Mouse (Mus musculus): Measurements from ENCODE around the gene Sohlh2. TPM values are rescaled to one million over a fixed set of nuclear protein-coding genes. Genes with fewer than 3 reads are reported as not detected.
A peak's percentile ranks its signal among the peaks of the same experiment; 100 is the strongest.

Sohlh2 gene
- polyA plus RNA-seq, 1 experiment from 2014 or later, result 0.15 TPM

GRCm38 (mm10) chr3:55222502-55222901 lies 40.7 kb downstream of the Sohlh2 start:
- WGBS, result 80% methylated on average over 2 of the region's 2 CpGs
- H3K27me3 ChIP-seq (replicated peaks; ENCODE audit: control insufficient read depth, insufficient read depth, low read length), result 0 out of 2 replicates have a peak, but pooled peaks cover 3% of the 10 kb centered on the region
- no peak overlapping the region for H3K4me2 ChIP-seq (ENCODE audit: low read depth, low read length)
- no peak overlapping the region for H3K4me3 ChIP-seq (ENCODE audit: low read depth, low read length)
- no peaks in the 10 kb centered on the region for H3K36me3 ChIP-seq (ENCODE audit: control insufficient read depth, insufficient read depth, low read length)
- H3K4me1 ChIP-seq (ENCODE audit: control insufficient read depth, insufficient read depth, low read length), result peaks cover 9% of the 10 kb centered on the region; the same call in 1 of the 2 replicates
- no peak overlapping the region for H3K27ac ChIP-seq (replicated peaks; ENCODE audit: low read depth, low read length)
- no peak overlapping the region for H3K9ac ChIP-seq (ENCODE audit: low read depth, low read length)
- H3K9me3 ChIP-seq (ENCODE audit: control insufficient read depth, low read length), result 0 out of 2 replicates have a peak, but pooled peaks cover 4% of the 10 kb centered on the region
- no peak for DNase-seq (ENCODE audit: low spot score)
- ATAC-seq (ENCODE audit: low read depth), result no peak

- 58% methylated on average over 3 of the region's 3 CpGs for WGBS
- Histone ChIP-seq H3K9ac (ENCODE audit: low read depth, low read length) (no peak overlapping the region), H3K9me3 (ENCODE audit: control insufficient read depth, low read length) (0 out of 2 replicates have a peak, but pooled peaks cover 4% of the 10 kb centered on the region), H3K4me3 (ENCODE audit: low read depth, low read length) (no peak overlapping the region), H3K27me3 (replicated peaks; ENCODE audit: control insufficient read depth, insufficient read depth, low read length) (0 out of 2 replicates have a peak, but pooled peaks cover 3% of the 10 kb centered on the region), H3K4me1 (ENCODE audit: control insufficient read depth, insufficient read depth, low read length) (peaks cover 9% of the 10 kb centered on the region; the same call in 1 of the 2 replicates), H3K4me2 (ENCODE audit: low read depth, low read length) (no peak overlapping the region), H3K27ac (replicated peaks; ENCODE audit: low read depth, low read length) (no peak overlapping the region), H3K36me3 (ENCODE audit: control insufficient read depth, insufficient read depth, low read length) (no peaks in the 10 kb centered on the region)
- DNase-seq (ENCODE audit: low spot score) (no peak), ATAC-seq (ENCODE audit: low read depth) (no peak)
These were observed 42.0 kb downstream of the Sohlh2 start for GRCm38 (mm10) chr3:55223862-55224261.

GRCm38 (mm10) chr3:55226501-55227213 lies 44.8 kb downstream of the Sohlh2 start:
- Histone ChIP-seq H3K4me2 (ENCODE audit: low read depth, low read length) (peak overlapping the region; percentile 35), H3K27ac (replicated peaks; ENCODE audit: low read depth, low read length) (no peak overlapping the region; the same call in 1 of the 2 replicates), H3K4me1 (ENCODE audit: control insufficient read depth, insufficient read depth, low read length) (peaks cover 9% of the 10 kb centered on the region; the same call in 1 of the 2 replicates), H3K9me3 (ENCODE audit: control insufficient read depth, low read length) (0 out of 2 replicates have a peak, but pooled peaks cover 4% of the 10 kb centered on the region), H3K27me3 (replicated peaks; ENCODE audit: control insufficient read depth, insufficient read depth, low read length) (0 out of 2 replicates have a peak, but pooled peaks cover 3% of the 10 kb centered on the region), H3K36me3 (ENCODE audit: control insufficient read depth, insufficient read depth, low read length) (no peaks in the 10 kb centered on the region), H3K4me3 (ENCODE audit: low read depth, low read length) (no peak overlapping the region), H3K9ac (ENCODE audit: low read depth, low read length) (no peak overlapping the region)
- WGBS, result 13% methylated on average over 18 of the region's 18 CpGs
- peak; percentile 91 for ATAC-seq (ENCODE audit: low read depth)
- peak; percentile 86 for DNase-seq (ENCODE audit: low spot score)

GRCm38 (mm10) chr3:55227214-55227581 lies 45.4 kb downstream of the Sohlh2 start:
- ATAC-seq (ENCODE audit: low read depth), result peak; percentile 42; the same call in 1 of the 2 replicates

GRCm38 (mm10) chr3:55241730-55242421 lies 60.0 kb downstream of the Sohlh2 start, which contains the start of gene Dclk1:
Gene Dclk1 (plus strand): TSS chr3:55242364.
- Histone ChIP-seq H3K4me1 (ENCODE audit: control insufficient read depth, insufficient read depth, low read length) (peaks cover 14% of the 10 kb centered on the region), H3K36me3 (ENCODE audit: control insufficient read depth, insufficient read depth, low read length) (no peaks in the 10 kb centered on the region), H3K27me3 (replicated peaks; ENCODE audit: control insufficient read depth, insufficient read depth, low read length) (no peaks in the 10 kb centered on the region), H3K9me3 (ENCODE audit: control insufficient read depth, low read length) (no peaks in the 10 kb centered on the region), H3K9ac (ENCODE audit: low read depth, low read length) (peak within 1 kb of the TSS; percentile 79), H3K4me2 (ENCODE audit: low read depth, low read length) (peak within 1 kb of the TSS; percentile 91), H3K27ac (replicated peaks; ENCODE audit: low read depth, low read length) (peak within 1 kb of the TSS; percentile 81), H3K4me3 (ENCODE audit: low read depth, low read length) (peak within 1 kb of the TSS; percentile 67)
- no peak; the same call in none of the 2 replicates for ATAC-seq (ENCODE audit: low read depth)
- 33% methylated on average over 10 of the region's 10 CpGs for WGBS
- DNase-seq (ENCODE audit: low spot score), result peak; percentile 13

More at GRCm38 (mm10) chr3:55227214-55227581, 45.4 kb downstream of the Sohlh2 start:
- Histone ChIP-seq H3K27ac (replicated peaks; ENCODE audit: low read depth, low read length) (no peak overlapping the region), H3K4me2 (ENCODE audit: low read depth, low read length) (peak overlapping the region; percentile 35; the same call in 1 of the 2 replicates), H3K36me3 (ENCODE audit: control insufficient read depth, insufficient read depth, low read length) (no peaks in the 10 kb centered on the region), H3K27me3 (replicated peaks; ENCODE audit: control insufficient read depth, insufficient read depth, low read length) (0 out of 2 replicates have a peak, but pooled peaks cover 3% of the 10 kb centered on the region), H3K4me1 (ENCODE audit: control insufficient read depth, insufficient read depth, low read length) (peaks cover 9% of the 10 kb centered on the region; the same call in 1 of the 2 replicates), H3K4me3 (ENCODE audit: low read depth, low read length) (no peak overlapping the region), H3K9me3 (ENCODE audit: control insufficient read depth, low read length) (peaks cover 5% of the 10 kb centered on the region; the same call in 1 of the 2 replicates), H3K9ac (ENCODE audit: low read depth, low read length) (no peak overlapping the region)
- 21% methylated on average over 4 of the region's 4 CpGs for WGBS
- no peak for DNase-seq (ENCODE audit: low spot score)

GRCm38 (mm10) chr3:55242422-55243055 lies 60.7 kb downstream of the Sohlh2 start:
- Histone ChIP-seq H3K27ac (replicated peaks; ENCODE audit: low read depth, low read length) (peak overlapping the region; percentile 81), H3K4me3 (ENCODE audit: low read depth, low read length) (peak overlapping the region; percentile 67), H3K4me1 (ENCODE audit: control insufficient read depth, insufficient read depth, low read length) (peaks cover 10% of the 10 kb centered on the region), H3K36me3 (ENCODE audit: control insufficient read depth, insufficient read depth, low read length) (peaks cover 4% of the 10 kb centered on the region; the same call in 1 of the 2 replicates), H3K27me3 (replicated peaks; ENCODE audit: control insufficient read depth, insufficient read depth, low read length) (no peaks in the 10 kb centered on the region), H3K9me3 (ENCODE audit: control insufficient read depth, low read length) (no peaks in the 10 kb centered on the region), H3K4me2 (ENCODE audit: low read depth, low read length) (peak overlapping the region; percentile 91), H3K9ac (ENCODE audit: low read depth, low read length) (peak overlapping the region; percentile 79)
- ATAC-seq (ENCODE audit: low read depth) (peak; percentile 96), DNase-seq (ENCODE audit: low spot score) (peak; percentile 95)
- WGBS, result 1% methylated on average over 31 of the region's 45 CpGs

- H3K9me3 ChIP-seq (ENCODE audit: control insufficient read depth, low read length), result no peaks in the 10 kb centered on the region
- ATAC-seq (ENCODE audit: low read depth) (peak; percentile 42), DNase-seq (ENCODE audit: low spot score) (peak; percentile 30)
- peaks cover 4% of the 10 kb centered on the region; the same call in 1 of the 2 replicates for H3K36me3 ChIP-seq (ENCODE audit: control insufficient read depth, insufficient read depth, low read length)
- peak overlapping the region; percentile 91 for H3K4me2 ChIP-seq (ENCODE audit: low read depth, low read length)
- 3% methylated on average over 7 of the region's 8 CpGs for WGBS
- peak overlapping the region; percentile 67 for H3K4me3 ChIP-seq (ENCODE audit: low read depth, low read length)
- H3K9ac ChIP-seq (ENCODE audit: low read depth, low read length), result peak overlapping the region; percentile 79
- H3K27ac ChIP-seq (replicated peaks; ENCODE audit: low read depth, low read length), result peak overlapping the region; percentile 81
- H3K4me1 ChIP-seq (ENCODE audit: control insufficient read depth, insufficient read depth, low read length), result peaks cover 10% of the 10 kb centered on the region
- no peaks in the 10 kb centered on the region for H3K27me3 ChIP-seq (replicated peaks; ENCODE audit: control insufficient read depth, insufficient read depth, low read length)
These were observed 61.2 kb downstream of the Sohlh2 start for GRCm38 (mm10) chr3:55243056-55243471.

- Histone ChIP-seq H3K4me3 (ENCODE audit: low read depth, low read length) (peak overlapping the region; percentile 67; the same call in 1 of the 2 replicates), H3K27me3 (replicated peaks; ENCODE audit: control insufficient read depth, insufficient read depth, low read length) (no peaks in the 10 kb centered on the region), H3K4me2 (ENCODE audit: low read depth, low read length) (peak overlapping the region; percentile 91), H3K4me1 (ENCODE audit: control insufficient read depth, insufficient read depth, low read length) (peaks cover 10% of the 10 kb centered on the region), H3K36me3 (ENCODE audit: control insufficient read depth, insufficient read depth, low read length) (peaks cover 4% of the 10 kb centered on the region; the same call in 1 of the 2 replicates), H3K9me3 (ENCODE audit: control insufficient read depth, low read length) (no peaks in the 10 kb centered on the region), H3K9ac (ENCODE audit: low read depth, low read length) (no peak overlapping the region), H3K27ac (replicated peaks; ENCODE audit: low read depth, low read length) (no peak overlapping the region)
- ATAC-seq (ENCODE audit: low read depth) (no peak), DNase-seq (ENCODE audit: low spot score) (peak; percentile 51)
- 52% methylated on average over 6 of the region's 6 CpGs for WGBS
These were observed 62.3 kb downstream of the Sohlh2 start for GRCm38 (mm10) chr3:55244087-55244486.
